Mouse (Mus musculus) mouse embryonic stem cell (cell line): Measurements from ENCODE around the gene M1ap.

ENCODE experiments used
- in situ Hi-C, 2 experiments: fragments of 300-500 bp; cut with MboI; formaldehyde crosslinking; loops; 1 replicate in 1 of 2; 3 replicates in 1 of 2; pipeline ENCODE4 v1.14.3; 2019 to 2020; ENCODE audit warnings: low sequenced_read_pairs in 2 of 2, low pct_unique_long_range_greater_than_20kb in 1 of 2, mixed read lengths in 1 of 2; ENCODE audit not compliant: unreplicated experiment in 1 of 2

The M1ap gene

GRCm38 (mm10) chr6:82926106-82926505 is 20.6 kb upstream of the M1ap start:
- in situ Hi-C loops = no loop called here

- in situ Hi-C loops = no loop called here
These were observed 20.2 kb upstream of the M1ap start for GRCm38 (mm10) chr6:82926528-82926927.

DNA sequence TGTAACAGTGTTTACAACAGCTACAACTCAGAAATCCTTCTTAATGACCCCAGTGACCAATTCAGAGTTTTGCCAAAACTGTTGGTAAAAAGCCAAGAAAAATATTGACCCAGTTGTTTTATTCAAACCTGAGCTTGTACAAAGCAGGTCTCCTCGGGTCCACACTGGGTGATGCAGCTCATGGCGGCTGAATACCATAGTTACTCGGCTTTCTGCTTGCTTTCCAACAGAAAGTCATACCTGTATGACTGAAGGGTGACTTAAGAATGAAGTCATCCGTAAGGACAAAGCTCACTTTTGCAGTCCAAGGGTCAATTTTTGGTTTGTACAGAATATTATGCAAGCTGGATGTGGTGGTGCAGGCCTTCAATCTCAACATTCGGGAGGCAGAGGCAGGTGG is 19.1 kb upstream of the M1ap start:
- in situ Hi-C loops = no loop called here

DNA sequence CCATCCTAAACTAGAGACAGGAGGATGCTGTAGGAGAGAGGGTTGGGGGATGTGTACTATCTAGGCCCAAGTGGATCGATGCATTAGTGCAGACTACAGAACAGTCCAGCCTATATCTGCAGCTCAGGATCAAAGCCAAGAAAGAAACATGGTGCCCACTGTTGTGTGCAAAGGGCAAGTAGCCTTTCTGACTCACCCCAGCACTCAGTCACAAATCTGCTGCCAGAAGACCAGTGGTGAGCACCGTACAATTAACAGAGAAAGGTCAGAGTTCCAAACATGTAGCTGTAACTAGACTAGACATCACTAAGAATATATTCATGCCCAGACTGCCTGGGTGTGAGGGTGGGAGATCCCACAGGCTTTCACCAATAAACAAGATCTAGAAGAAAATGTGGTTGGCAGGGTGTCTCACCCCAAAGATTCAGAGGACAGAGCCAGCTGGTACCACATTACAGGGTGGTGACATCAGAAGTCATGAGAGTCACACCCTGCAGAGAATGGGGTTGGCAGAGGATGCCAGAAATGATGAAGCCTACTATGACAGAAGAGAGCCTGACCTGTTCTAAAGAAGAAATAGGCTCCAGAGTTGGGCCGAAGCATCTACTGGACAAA is 12.0 kb upstream of the M1ap start:
- in situ Hi-C loops = no loop called here

- in situ Hi-C loops = no loop called here
These were observed 7.4 kb upstream of the M1ap start, which contains the start of gene Sema4f for GRCm38 (mm10) chr6:82939167-82939912. Sema4f (minus strand) TSS chr6:82939769.

- in situ Hi-C loops = no loop called here
These were observed 5.9 kb upstream of the M1ap start for GRCm38 (mm10) chr6:82940765-82941164.

DNA sequence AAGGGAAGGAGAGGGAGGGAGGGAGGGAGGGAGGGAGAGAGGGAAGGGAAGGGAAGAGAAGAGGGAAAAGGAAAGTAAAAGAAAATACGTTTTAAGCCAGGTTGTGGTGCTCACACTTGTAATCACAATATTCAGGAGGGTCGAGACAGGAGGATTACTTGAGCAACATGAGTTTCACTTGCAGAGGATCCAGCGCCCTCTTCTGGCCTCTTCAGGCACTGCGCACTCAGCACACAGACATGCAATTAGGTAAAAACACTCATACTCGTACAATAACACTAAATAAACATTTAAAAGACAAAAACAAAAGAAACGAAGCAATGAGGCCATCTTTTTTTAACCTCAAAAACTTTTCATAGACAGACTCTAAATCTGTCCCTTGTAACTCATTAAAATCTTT is 952 bp upstream of the M1ap start:
- in situ Hi-C loops = no loop called here

DNA sequence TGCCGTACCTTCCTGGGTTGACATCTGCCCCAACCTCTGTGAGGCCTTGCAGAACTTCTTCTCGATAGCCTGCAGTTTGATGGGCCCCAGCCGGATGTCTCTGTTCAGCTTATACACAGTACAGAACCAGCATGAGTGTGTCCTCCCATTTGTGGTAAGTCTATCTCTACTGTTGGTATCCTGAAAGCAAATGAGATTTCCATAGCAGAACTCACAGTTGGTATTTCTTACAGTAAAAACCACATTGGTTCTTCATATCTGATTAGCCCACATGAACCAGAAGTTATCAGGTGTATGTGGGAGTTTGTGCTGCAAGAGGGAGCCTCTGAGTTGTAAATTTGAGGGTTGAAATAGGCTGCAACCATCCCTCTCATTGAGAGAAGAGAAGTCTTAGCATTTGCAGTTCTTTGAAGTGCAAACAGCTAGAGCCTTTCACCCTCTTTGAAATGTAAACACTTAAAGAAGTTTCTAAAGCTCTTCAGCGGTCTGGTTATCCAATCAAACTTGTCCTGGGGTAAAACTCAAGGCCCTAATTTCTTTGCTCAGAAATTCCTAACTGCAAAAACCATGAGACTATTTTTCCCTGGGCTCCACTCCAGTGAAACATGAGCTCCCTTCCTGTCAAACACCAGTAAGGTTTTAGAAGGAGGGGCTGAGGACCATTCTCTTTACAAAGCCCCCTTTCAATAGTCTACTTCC is 10.0 kb downstream of the M1ap start:
- in situ Hi-C loops = no loop called here

DNA sequence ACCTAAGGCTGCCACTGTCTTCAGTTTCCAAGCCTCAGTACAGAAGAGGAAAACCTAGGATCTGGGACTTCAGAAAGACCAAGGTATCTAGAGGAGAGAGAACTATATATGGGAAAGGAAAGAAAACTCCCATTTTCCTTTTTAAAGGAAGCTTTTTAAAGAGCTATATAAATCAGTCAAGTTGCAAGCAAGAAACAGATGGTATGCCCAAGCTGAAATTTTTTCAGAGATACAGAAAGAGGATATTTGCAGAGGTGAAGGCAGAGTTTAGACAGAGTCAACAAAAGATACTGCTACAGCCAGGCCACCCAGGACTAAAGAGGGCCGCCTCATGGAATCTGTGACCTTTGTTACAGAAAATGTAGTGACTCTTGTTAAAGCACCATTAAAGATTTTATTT is 15.0 kb downstream of the M1ap start:
- in situ Hi-C loops = no loop called here

- in situ Hi-C loops = loop anchor here (5.0 kb wide), 2 partner anchors 52 to 57 kb away; no protein-coding TSS in a partner anchor
These were observed 22.8 kb downstream of the M1ap start for GRCm38 (mm10) chr6:82969249-82970084.

DNA sequence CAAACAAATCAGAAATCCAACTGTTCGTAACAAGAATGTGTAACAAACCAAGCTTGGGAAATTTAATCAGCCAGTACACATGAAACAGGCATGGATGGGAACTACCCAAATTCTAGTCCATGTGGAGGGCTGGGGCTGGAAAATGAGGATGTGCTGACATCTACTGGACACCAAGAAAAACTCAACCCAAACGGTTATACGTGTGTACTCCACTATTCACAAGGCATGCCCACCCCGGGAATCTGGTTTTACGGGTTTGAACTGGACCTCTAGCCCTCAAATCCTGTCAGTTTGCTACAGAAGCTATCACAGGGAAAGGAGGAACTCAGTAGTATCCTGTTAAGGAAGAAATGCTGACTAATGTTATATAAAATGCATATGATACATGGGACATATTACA is 24.3 kb downstream of the M1ap start:
- in situ Hi-C loops = no loop called here

- in situ Hi-C loops = loop anchor here (25.0 kb wide), 1 partner anchor 275 kb away; no protein-coding TSS in a partner anchor
These were observed 40.8 kb downstream of the M1ap start for GRCm38 (mm10) chr6:82987411-82987971.

DNA sequence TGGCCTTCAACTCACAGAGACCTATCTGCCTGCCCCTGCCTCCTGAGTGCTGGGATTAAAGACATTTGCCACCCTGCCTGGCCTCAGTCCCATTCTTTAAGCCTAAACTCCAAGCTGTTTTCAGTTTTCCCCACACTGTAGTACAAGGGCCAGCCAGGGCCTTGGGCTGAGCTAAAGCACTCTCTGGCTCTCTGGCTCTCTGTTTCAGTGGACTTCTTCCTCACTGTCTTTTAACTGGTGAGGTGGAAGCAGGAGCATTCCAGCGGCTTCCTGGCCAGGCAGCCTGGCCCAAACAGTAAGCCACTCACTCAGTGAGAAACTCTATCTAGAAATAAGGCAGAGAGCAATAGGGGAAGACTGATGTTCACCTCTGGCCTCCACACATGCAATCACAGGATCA is 47.0 kb downstream of the M1ap start:
- in situ Hi-C loops = loop anchor here (5.0 to 25.0 kb wide), 2 partner anchors 164 to 269 kb away; partner anchors contain the start of genes 1700003E16Rik (in 1 of the 2) and Wdr54 (in 1 of the 2)

DNA sequence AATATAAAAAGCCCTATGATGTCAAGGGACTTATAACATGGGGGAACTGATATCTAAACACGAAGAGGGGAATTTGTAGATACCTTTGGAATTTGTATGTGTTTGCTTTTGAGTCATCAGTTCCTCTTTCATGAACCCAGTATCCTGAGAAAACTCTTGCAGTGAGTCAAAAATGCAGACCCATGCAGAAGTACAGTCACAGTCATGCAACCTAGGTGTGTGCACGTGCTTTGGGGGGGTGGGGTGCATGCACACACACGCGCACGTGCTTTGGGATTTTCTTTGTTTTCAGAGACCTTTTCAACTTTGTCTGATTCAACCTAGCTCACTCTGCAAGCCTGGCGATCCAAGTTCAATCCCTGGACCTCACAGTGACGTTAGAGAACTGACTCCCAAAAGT is 47.7 kb downstream of the M1ap start:
- in situ Hi-C loops = loop anchor here (5.0 to 25.0 kb wide), 2 partner anchors 163 to 268 kb away; partner anchors contain the start of genes 1700003E16Rik (in 1 of the 2) and Wdr54 (in 1 of the 2)

- in situ Hi-C loops = loop anchor here (25.0 kb wide), 1 partner anchor 265 kb away; no protein-coding TSS in a partner anchor
These were observed 50.1 kb downstream of the M1ap start for GRCm38 (mm10) chr6:82996740-82997315.

- in situ Hi-C loops = loop anchor here (25.0 kb wide), 1 partner anchor 265 kb away; no protein-coding TSS in a partner anchor
These were observed 50.9 kb downstream of the M1ap start for GRCm38 (mm10) chr6:82997511-82998102.

DNA sequence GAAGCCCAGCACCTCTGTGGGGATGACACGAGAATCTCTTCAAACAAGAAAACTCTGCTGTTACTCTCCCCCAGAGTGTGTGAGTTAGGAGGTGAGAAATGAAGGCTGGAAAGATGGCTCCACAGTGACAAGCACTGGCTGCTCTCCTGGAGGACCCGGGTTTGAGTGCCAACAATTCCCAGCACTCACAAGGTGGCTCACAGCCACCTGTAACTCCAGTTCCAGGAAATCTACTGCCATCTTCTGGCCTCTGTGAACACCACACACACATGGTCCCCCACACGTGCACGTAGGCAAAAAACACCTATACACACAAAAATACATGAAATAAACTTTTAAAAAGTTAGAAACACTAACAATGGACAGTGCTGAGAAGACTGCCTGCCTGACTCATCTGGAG is 51.6 kb downstream of the M1ap start:
- in situ Hi-C loops = loop anchor here (25.0 kb wide), 1 partner anchor 264 kb away; no protein-coding TSS in a partner anchor
